Mouse (Mus musculus): ENCODE measurements around the gene Fen1.
A peak's percentile ranks its signal among the peaks of the same experiment; 100 is the strongest.

The Fen1 gene

DNA sequence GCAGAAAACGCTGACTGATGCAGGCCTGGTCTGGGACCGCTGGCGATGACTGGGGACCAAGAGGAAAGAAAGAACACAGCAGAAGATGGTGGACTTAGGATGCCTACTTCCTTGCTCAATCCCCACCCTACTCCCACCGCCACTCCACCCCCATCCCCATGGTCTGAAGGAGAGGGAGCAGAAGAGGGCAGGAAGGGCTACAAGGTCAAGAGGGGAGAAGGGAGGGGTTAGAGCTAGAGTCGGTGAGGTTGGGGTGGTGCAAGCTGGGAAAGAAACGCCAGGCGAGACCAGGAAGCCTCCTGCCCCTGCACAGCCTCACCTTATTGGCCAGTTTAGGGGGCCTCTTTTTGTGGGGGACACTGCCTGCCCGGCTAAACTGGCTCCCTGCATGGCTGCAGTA, 12.1 kb upstream of the Fen1 start:
- DNase-seq (ENCODE audit: low read depth in 2 of 2, low spot score in 2 of 2) = no peak

DNA sequence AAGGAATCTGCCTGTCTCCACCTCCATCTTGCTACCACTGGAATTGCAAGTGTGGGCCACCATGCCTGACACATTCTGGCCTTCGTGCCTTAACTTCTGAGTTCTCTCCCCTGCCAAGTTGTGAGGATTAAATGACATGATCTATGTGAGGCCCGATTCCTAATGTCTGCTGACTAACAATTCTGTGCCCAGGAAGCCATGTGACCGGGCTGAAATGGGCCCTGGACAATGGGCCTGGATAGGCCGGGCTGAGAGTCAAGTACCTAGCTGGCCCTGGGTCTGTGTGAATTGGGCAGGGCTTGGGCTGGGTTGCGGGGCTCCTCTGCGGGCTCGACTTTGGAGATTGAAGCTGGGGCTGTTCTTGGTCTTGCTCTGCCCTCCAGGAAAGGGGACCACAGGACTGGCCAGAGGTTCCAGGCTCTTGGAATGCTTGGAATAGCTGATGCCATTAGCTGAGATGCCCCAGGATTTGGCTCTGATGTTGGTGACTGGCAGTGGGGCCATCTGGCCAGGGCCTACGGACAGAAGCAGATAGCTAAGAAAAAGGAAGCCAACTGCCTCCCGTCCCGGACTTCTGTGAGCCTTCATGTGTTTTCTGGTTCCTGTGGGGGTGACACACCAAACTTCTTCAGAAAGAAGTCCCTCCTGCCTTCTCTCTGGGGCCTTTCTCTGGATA, 10.0 kb upstream of the Fen1 start:
- DNase-seq (ENCODE audit: low read depth in 2 of 2, low spot score in 2 of 2) = no peak

DNA sequence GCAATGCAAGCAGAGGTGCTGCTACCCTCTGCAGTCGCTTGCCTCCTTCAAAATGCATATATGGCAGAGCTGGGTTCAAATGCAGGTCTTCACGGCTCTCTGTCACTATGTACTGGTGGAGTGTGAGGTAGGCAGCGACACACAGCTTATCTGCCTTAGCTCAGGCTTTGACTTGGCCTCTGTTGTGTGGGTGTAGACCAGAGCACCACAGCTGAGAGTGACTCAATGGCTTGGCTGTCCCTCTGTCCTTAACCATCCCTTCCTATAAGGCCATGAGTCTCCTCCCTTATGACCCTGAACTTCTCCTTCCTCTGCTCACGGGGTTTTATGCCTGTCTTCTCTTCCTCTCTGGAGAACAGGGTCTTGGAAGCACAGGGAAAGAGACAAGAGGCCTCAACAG, 6.9 kb upstream of the Fen1 start:
- DNase-seq (ENCODE audit: low read depth in 2 of 2, low spot score in 2 of 2) = no peak

DNA sequence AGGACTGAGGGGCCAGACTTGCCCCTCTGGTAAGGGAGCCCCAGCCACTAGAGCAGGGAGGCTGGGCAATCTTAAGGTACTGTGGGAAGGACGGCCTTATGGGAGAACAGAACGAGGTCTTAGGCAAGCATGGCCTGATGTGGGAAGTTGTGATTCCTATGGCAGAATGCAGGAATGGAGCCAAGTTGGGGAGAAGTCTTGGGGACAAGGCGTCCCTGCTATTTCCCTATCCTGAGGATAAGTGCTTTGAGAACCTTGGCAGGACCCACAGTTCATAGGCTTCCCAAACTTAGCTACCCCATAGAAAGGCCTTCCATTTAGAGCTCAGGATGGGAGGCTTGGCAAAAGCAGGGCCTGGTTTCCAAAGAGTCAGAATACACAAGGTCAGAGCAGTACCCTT, 4.9 kb upstream of the Fen1 start:
- DNase-seq (ENCODE audit: low read depth in 2 of 2, low spot score in 2 of 2) = no peak

DNA sequence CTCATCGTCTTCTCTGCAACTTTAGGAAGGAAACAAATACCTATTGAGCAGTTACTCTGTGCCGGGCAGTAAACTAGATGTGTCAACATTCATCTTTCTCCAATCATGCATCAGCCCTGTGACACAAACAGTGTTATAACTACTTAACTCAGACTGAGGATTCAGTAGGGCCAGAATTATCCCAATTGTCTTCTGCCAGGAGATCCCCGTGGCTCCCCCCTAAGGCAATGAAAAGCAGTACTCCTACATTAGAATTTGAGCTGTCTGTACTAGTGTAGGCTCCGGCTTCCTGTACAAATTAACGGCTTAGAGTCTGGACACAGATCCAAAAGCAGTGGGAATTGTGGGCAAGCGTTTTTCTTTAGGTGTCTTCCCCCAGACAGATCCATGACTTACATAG, 1.1 kb upstream of the Fen1 start:
- no peak for DNase-seq (ENCODE audit: low read depth in 2 of 2, low spot score in 2 of 2)

DNA sequence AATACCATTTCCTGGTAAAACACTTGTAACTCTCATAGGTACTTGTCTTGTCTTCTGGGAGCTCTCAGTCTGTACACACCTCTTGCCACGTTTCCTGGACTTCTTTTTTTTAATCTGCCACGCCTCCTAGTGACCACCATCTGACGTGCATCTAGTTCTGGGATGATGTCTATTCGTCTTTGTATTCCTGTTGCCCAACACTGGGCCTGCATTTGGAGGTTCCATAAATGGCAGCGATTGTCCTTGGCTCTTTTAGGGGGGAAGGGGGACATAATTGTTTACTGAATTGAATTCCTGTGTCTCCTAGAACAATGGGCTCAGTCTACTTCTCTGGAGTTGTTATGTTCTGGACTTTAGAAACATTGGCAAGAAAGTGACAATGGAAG, 640 bp upstream of the Fen1 start:
- peak; percentile 21 to 52 for DNase-seq (ENCODE audit: low read depth in 2 of 2, low spot score in 2 of 2)

DNA sequence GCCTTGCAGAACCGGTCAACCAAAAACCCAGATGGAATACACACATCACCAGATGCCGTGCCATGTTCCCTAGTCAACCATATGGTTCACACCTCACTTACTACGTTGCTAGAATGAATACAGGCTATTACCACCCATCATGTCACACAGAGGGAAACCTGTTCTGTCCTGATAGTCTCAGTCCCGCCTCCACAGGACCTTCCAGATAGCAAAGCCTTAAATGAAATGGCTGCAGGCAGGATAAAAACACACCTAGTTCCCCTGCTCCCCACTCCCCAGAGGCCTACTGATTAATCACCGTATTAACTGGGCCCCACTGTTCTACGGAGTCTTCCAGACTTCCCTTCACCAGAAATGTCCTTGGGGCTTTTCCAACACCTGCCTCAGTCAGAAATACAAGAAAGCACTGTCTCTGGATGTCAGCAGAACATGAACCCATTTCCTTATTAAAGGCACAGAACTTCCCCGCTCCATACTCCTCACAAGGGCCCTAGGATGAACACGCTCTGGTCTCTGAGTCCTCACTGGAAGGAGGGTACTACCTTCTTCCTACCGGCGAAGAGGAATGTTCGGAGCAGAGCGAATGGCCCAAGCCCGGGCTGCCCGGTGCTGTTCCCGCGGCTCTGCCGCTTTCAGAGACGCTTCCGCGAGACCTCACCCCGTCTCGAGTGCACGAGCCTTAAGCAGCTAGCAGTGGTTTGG, 672 bp downstream of the Fen1 start:
- peak in 1 of 2 experiments; percentile 9 for DNase-seq (ENCODE audit: low read depth in 2 of 2, low spot score in 2 of 2)

DNA sequence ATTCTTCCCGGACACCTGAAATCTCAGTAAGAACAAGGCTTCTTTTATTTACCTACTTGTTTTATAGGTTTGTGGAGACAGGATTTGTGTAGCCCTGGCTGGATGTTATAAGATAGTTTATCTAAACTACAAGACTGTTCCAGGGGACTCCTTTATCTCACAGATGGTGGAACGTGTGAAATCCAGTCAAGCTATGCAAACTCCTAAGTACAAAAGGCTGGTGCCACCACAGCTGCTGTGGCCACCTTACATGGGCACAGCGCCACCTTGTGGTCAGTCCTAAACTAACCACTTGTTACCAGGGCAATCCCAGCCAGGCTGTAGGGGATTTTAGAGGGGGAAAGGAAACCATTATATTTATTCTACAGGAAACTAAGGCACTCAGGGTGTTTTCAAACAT, 5.2 kb downstream of the Fen1 start:
- DNase-seq (ENCODE audit: low read depth in 2 of 2, low spot score in 2 of 2) = peak; percentile 67 to 76

DNA sequence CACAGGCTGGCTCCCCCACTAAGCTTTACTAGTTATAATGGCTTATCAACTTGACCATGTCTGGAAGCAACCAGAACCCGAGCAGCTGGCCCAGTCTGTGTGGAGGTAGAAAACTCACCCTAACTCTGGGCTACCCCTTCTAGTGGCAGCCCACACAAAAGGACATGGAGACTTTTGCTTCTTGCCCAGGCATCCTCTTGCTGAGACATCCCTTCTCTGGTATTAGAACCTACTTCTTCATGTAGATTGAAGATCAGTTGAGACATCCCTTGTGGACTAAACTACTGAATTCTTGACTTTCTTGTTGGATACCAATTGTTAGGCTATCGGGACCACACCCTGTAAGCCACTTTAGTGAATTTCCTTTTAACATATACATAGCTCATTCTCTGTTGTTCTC, 5.7 kb downstream of the Fen1 start:
- no peak for DNase-seq (ENCODE audit: low read depth in 2 of 2, low spot score in 2 of 2)

DNA sequence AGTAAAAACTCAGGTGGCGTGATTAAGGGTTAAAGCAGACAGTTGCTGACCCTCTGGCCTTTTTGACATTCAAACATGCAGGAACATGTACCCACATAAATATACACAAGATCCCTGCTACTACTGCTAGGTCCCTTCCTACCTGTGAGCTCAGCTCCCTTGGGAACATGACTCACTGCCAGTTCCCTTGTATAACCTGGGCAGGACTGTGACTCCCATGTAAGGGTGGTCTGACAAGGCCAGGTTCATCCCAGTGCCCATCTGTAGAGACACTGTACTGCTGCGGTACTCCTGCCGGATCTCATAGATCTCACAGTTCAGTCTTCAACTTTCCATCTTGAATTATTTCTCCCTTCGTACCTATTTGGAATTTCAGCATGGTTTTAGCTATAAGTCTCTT, 6.8 kb downstream of the Fen1 start:
- no peak for DNase-seq (ENCODE audit: low read depth in 2 of 2, low spot score in 2 of 2)

DNA sequence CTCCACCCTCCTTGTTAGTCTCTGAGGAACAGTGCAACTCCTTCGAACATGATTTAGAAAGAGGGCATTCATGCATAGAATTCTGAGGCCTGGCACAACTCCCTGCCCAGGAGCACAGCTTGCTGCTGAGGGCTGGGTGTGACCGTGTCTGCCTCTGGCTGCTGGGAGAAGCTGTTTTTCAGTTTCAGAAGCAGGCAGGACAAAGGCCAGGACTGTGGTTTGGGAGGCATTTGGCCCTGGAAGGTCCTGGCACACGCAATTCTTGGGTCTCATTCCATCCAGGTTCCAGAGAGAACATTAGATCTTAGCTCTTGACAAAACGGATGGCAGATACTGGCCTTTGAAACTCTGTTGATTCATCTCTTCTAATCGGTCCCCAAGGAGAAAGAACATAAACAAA, 8.7 kb downstream of the Fen1 start:
- DNase-seq (ENCODE audit: low read depth in 2 of 2, low spot score in 2 of 2) = no peak

DNA sequence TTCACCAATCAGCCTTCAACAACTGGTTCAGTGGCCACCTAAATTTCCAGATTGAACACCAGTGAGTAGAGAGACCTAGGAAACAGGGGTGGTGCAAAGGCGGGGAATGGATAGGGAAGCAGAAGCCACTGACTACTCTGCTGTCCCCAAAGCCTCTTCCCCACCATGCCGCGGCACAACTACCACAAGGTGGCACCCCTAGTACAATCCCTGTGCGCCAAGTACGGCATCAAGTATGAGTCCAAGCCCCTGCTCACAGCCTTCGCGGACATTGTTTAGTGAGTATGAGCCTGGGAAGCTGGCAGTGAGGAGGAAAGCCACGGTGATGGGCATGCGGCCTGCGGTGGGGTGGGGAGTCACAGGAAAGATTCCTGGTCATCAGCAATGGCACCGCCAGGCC, 9.6 kb downstream of the Fen1 start:
- DNase-seq (ENCODE audit: low read depth in 2 of 2, low spot score in 2 of 2) = no peak

DNA sequence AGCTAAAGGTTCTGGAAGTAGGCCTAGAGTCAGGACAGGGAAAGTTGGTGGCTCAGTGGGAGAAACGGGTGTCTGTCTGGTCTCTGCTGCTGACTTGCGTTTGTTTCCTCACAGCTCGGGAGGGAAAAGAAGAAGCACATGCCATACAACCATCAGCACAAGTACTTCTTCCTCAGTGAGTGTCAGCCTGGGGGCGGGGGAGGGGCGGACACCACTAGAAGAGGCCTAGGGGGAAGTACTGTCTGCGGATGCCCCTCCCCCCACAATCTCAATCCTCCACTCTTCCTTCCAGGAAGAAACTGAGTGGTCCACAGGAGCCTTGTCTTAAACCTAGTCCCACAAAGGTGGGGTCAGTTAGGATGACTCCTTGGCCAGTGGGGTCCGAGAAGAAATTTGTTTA, 12.6 kb downstream of the Fen1 start:
- DNase-seq (ENCODE audit: low read depth in 2 of 2, low spot score in 2 of 2) = no peak

DNA sequence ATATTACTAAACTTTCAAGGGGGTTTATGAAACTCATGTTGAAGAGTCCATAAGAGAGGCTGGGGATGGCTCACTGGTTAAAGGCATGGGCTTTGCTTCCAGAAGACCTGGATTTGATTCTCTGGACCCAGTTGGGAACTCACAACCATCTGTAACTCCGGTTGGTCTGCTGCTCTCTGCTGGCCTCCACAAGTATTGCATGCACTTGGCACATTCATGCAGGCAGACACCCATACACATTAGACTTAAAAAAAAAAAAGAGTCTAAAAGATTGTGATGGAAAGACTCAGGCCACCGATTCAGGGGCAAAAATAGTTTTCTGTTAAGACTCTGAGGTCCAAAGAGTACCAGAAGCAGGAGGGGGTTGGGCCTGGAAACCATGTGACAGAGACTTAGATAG, 13.2 kb downstream of the Fen1 start:
- DNase-seq (ENCODE audit: low read depth in 2 of 2, low spot score in 2 of 2) = peak; percentile 44 to 56

DNA sequence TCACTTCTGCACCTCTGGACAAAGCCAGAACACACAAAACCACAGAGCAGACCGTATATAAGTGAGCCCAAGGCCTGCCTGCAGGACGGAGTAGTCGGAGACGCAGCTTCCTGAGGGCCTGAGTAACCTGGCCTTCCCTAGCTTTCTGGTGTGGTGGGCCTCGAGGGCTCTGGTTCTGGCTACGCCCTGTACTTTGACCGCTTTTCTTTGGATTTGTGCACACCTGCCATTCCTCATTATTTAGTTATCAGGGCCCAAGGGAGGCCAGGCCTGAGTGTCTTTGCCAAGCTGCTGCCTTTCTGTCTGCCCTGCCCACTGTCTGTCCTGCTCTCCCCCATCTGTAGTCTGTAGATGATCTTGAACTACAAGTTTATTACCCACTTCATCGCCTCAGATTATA, 14.0 kb downstream of the Fen1 start:
- DNase-seq (ENCODE audit: low read depth in 2 of 2, low spot score in 2 of 2) = no peak

DNA sequence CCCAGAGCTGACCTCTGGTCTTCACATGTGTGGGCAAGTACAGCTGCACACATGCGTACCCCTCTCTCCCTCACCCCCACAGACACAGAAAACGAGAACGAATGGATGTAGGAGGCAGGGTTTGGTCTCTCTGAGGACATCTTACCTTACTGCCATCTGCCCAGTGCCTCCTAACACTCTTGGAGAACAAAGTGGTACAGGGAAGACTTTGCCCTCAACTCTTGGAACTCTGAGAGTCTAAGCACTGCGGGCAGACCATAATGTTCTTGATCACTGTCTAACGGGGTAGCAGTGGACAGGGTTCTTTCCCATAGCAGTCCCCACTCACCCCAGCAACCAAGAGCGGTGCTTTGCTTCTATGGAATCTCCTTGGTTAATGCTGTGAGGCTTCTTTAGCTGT, 14.9 kb downstream of the Fen1 start:
- no peak for DNase-seq (ENCODE audit: low read depth in 2 of 2, low spot score in 2 of 2)

DNA sequence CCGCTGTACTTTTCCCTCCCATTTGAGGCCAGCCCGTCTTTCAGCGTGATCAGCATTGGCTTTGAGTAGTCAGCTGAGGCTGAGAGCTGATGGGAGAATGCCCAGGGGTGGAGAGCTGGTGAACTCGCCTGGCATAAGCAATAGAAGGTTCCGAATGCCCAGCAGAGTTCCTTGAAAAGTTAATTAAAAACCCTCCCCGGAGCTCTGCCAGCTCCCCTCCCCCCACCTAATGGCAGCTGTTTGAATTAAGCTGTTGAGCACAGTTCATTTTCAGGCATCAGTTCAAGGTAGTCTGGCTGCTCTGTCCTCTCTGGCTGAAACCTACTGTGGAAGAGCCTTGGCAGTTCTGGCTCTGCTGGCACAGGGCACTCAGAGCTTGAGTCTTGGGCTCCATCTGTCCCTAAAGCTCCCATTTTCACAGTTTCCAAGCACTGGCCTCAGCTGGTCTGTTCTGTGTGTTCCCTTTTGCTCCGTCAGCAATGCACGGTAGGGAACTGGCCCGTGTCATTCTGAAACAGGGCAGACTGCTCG, 15.6 kb downstream of the Fen1 start:
- no peak for DNase-seq (ENCODE audit: low read depth in 2 of 2, low spot score in 2 of 2)

DNA sequence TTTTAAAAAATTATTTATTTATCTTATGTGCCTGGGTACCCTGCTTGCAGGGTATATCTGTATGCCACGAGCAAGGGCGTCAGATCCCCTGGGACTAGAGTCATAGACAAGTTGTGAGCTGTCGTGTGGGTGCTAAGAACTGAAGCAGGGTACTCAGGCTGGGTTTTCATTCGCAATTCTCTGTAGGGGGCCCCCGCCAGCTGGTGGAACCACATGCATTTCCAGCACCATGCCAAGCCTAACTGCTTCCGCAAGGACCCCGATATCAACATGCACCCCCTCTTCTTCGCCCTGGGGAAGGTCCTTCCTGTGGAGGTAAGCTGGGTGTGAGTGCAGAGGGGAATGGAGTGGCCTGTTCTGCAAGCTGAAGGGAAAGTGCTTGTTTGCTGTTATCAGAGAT, 17.4 kb downstream of the Fen1 start:
- DNase-seq (ENCODE audit: low read depth in 2 of 2, low spot score in 2 of 2) = no peak

DNA sequence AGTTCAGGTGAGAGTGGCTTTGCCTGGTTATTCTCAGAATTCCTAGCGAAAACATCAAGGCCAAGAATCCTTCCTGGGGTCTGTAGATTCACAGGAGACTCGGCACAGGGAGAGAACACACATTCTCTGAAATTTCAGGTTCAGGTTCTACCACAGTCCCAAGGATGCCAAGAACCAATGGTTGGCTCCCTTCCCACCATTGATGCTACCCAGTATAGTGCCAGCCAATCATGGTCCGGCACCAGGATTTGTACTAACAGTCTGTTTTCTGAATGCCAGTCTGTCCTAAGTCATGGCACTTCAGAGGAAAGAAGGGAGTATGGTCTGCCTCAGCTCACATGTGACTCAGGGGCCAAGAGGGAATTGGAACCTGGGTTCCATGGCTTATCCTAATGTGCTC, 18.1 kb downstream of the Fen1 start:
- no peak for DNase-seq (ENCODE audit: low read depth in 2 of 2, low spot score in 2 of 2)

DNA sequence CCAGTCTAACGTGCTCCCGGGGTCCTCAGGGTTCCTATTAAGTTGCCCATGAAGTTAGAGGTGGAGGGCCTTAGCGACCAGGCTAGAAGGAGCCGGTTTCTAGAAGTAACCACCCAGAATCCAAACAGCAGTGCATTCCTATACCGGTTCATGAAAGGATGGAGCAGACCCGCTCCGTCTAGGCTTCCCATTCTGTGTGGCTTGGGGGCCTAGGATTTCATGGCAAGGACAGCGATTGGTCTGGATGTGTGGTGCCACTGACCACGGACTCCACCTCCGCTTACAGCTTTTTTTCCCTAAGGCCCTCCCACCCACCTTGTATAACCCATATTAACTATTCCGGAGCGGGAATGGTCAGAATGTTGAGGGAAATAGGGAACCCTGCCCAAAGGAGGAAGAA, 19.9 kb downstream of the Fen1 start:
- no peak for DNase-seq (ENCODE audit: low read depth in 2 of 2, low spot score in 2 of 2)

DNA sequence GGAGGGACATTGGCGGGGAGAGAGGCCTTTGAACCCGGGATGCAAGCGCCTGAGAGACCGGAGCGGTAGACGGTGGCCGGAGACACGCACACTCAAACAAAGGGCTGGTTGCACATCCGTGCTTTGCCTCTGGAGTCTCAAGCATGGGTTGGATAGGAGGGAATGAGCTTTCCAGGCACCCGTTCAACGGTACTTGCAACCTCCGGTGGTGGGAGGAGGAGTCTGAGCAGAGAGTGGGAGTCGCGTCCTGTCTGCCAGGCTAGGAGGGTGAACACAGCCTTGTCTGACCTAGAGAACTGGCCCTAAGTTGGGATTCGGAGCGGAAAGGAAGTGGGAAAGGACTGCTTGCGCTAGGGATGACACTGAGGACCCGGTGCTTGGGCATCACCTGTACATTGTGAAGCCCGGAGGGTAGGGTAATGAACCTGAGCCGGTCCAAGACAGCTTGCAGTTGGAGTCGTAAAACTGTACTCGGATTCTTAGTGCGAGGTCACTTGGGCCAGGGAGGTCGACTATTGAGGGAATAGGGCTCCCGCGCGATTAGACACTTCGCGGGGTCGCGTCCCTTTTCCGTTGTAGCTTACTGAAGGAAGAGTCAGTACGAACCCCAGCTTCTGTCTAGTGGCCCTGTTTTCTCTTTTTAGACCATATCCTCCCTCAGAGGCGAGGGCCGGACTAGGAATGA, 20.5 kb downstream of the Fen1 start:
- DNase-seq (ENCODE audit: low read depth in 2 of 2, low spot score in 2 of 2) = no peak

DNA sequence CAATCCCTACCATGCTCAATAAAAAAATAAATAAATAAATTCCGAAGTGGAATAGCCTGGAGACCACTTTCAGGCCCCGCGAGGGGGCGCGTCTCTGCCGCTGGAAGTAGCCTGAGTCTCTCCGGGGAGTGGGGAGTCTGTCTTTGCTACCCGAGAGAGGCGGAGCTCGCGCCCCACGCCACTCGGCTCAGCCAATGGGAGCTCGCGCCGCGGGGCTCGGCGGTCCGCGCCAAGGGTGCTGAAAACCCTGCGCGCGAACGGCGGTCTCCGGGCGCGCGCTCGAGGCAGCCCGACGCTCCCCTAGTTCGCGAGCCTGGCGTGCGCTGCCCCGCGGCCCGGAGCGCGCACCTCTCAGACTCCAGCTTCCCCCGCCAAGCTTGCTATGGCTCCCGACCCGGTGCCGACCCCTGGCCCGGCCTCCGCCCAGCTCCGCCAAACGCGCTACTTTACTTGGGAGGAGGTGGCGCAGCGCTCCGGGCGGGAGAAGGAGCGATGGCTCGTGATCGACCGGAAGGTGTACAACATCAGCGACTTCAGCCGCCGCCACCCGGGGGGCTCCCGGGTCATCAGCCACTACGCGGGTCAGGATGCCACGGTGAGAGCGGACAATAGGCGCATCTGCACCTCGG, 21.2 kb downstream of the Fen1 start, which contains the start of gene Fads1:
Gene Fads1 (plus strand): TSS at position 219 of the 629 bp plus-strand sequence.
- DNase-seq (ENCODE audit: low read depth in 2 of 2, low spot score in 2 of 2) = peak; percentile 74 to 78
